Mouse (Mus musculus): Measurements from ENCODE around the gene Opn1mw. TPM values are rescaled to one million over a fixed set of nuclear protein-coding genes. Genes with fewer than 3 reads are reported as not detected.

The Opn1mw gene
- polyA plus RNA-seq, 1 experiment: not detected

- Histone ChIP-seq H3K4me2 (ENCODE audit: low read depth) (peak overlapping the region; percentile 45), H3K79me2 (ENCODE audit: control insufficient read depth, insufficient read depth) (no peaks in the 10 kb centered on the region), H3K4me3 (no peak overlapping the region), H3ac (ENCODE audit: control insufficient read depth, insufficient read length) (no peak overlapping the region), H3K36me3 (ENCODE audit: control insufficient read depth, insufficient read depth) (no peaks in the 10 kb centered on the region), H3K27me3 (ENCODE audit: control insufficient read depth, insufficient read depth, insufficient read length) (no peaks in the 10 kb centered on the region)
- TF ChIP-seq TCF12 (IDR thresholded peaks at IDR 0.05; ENCODE audit: insufficient read depth, poor library complexity, severe bottlenecking): no peak
- TF ChIP-seq REST (IDR thresholded peaks at IDR 0.05; ENCODE audit: insufficient read depth, insufficient read length): no peak
- no peak for TF ChIP-seq SRF (IDR thresholded peaks at IDR 0.05; ENCODE audit: control insufficient read depth, insufficient read length, low read depth)
- no peak for TF ChIP-seq USF1 (IDR thresholded peaks at IDR 0.05; ENCODE audit: low read depth)
- TF ChIP-seq E2F4 (IDR thresholded peaks at IDR 0.05; ENCODE audit: insufficient read depth): no peak
- no peak for TF ChIP-seq TCF3 (IDR thresholded peaks at IDR 0.05; ENCODE audit: insufficient read length, low read depth)
- no peak for TF ChIP-seq MYOG (IDR thresholded peaks at IDR 0.05; ENCODE audit: control insufficient read depth in 1 of 3, insufficient read depth in 1 of 3, insufficient read length in 2 of 3, low read depth in 2 of 3)
- TF ChIP-seq MAX (IDR thresholded peaks at IDR 0.05; ENCODE audit: low read depth): no peak
- TF ChIP-seq POLR2A (IDR thresholded peaks at IDR 0.05; ENCODE audit: insufficient read length, low read depth): no peak
- no peak for TF ChIP-seq CEBPB (IDR thresholded peaks at IDR 0.05; ENCODE audit: insufficient read depth, poor library complexity, severe bottlenecking)
- no peak for TF ChIP-seq POLR2AphosphoS2 (IDR thresholded peaks at IDR 0.05; ENCODE audit: insufficient read length, low read depth)
- no peak for TF ChIP-seq MYOD1 (IDR thresholded peaks at IDR 0.05; ENCODE audit: control insufficient read depth in 1 of 3, insufficient read length in 2 of 3, low read depth in 2 of 3)
Observed at GRCm38 (mm10) chrX:74103457-74104188, 23.6 kb upstream of the Opn1mw start.

DNA sequence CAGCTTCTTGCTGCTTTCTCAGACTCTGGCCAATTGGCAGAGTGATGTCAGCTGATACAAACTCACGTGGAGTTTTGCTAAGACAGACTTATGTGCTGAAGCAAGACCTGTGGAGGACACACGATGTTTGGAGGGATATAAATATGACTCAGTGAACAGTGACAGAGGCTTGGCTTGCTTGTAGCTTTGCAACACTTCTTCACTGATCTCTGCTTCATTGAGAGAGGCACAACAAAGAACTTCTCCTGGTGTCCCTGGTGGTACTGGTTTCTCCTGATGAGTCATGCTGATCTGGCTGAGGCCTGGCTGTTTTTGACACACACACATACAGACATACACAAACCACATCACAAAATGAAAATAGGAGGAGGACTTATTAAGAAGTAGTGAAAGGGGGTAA is 21.3 kb upstream of the Opn1mw start:
- no peaks in the 10 kb centered on the region for H3K79me2 ChIP-seq (ENCODE audit: control insufficient read depth, insufficient read depth)
- no peaks in the 10 kb centered on the region for H3K36me3 ChIP-seq (ENCODE audit: control insufficient read depth, insufficient read depth)
- H3K4me2 ChIP-seq (ENCODE audit: low read depth): no peak overlapping the region
- no peak overlapping the region for H3ac ChIP-seq (ENCODE audit: control insufficient read depth, insufficient read length)
- TF ChIP-seq POLR2A (IDR thresholded peaks at IDR 0.05; ENCODE audit: insufficient read length, low read depth) (no peak), USF1 (IDR thresholded peaks at IDR 0.05; ENCODE audit: low read depth) (no peak), SRF (IDR thresholded peaks at IDR 0.05; ENCODE audit: control insufficient read depth, insufficient read length, low read depth) (no peak), E2F4 (IDR thresholded peaks at IDR 0.05; ENCODE audit: insufficient read depth) (no peak), MYOD1 (IDR thresholded peaks at IDR 0.05; ENCODE audit: control insufficient read depth in 1 of 3, insufficient read length in 2 of 3, low read depth in 2 of 3) (no peak), TCF12 (IDR thresholded peaks at IDR 0.05; ENCODE audit: insufficient read depth, poor library complexity, severe bottlenecking) (no peak)
- H3K4me3 ChIP-seq: no peak overlapping the region
- H3K27me3 ChIP-seq (ENCODE audit: control insufficient read depth, insufficient read depth, insufficient read length): no peaks in the 10 kb centered on the region

GRCm38 (mm10) chrX:74108747-74109146 is 18.5 kb upstream of the Opn1mw start:
- no peak overlapping the region for H3ac ChIP-seq (ENCODE audit: control insufficient read depth, insufficient read length)
- no peak overlapping the region for H3K4me2 ChIP-seq (ENCODE audit: low read depth)
- no peak overlapping the region for H3K4me3 ChIP-seq
- no peaks in the 10 kb centered on the region for H3K36me3 ChIP-seq (ENCODE audit: control insufficient read depth, insufficient read depth)
- no peaks in the 10 kb centered on the region for H3K27me3 ChIP-seq (ENCODE audit: control insufficient read depth, insufficient read depth, insufficient read length)
- H3K79me2 ChIP-seq (ENCODE audit: control insufficient read depth, insufficient read depth): no peaks in the 10 kb centered on the region
- TF ChIP-seq MAX (IDR thresholded peaks at IDR 0.05; ENCODE audit: low read depth): no peak
- no peak for TF ChIP-seq CEBPB (IDR thresholded peaks at IDR 0.05; ENCODE audit: insufficient read depth, poor library complexity, severe bottlenecking)
- TF ChIP-seq TCF3 (IDR thresholded peaks at IDR 0.05; ENCODE audit: insufficient read length, low read depth): no peak
- TF ChIP-seq REST (IDR thresholded peaks at IDR 0.05; ENCODE audit: insufficient read depth, insufficient read length): no peak
- TF ChIP-seq POLR2A (IDR thresholded peaks at IDR 0.05; ENCODE audit: insufficient read length, low read depth): no peak
- TF ChIP-seq SRF (IDR thresholded peaks at IDR 0.05; ENCODE audit: control insufficient read depth, insufficient read length, low read depth): no peak
- no peak for TF ChIP-seq MYOD1 (IDR thresholded peaks at IDR 0.05; ENCODE audit: control insufficient read depth in 1 of 3, insufficient read length in 2 of 3, low read depth in 2 of 3)
- TF ChIP-seq POLR2AphosphoS2 (IDR thresholded peaks at IDR 0.05; ENCODE audit: insufficient read length, low read depth): no peak

GRCm38 (mm10) chrX:74114036-74114435 is 13.2 kb upstream of the Opn1mw start:
- no peak overlapping the region for H3ac ChIP-seq (ENCODE audit: control insufficient read depth, insufficient read length)
- H3K36me3 ChIP-seq (ENCODE audit: control insufficient read depth, insufficient read depth): no peaks in the 10 kb centered on the region
- H3K4me3 ChIP-seq: no peak overlapping the region
- no peaks in the 10 kb centered on the region for H3K79me2 ChIP-seq (ENCODE audit: control insufficient read depth, insufficient read depth)
- no peak for TF ChIP-seq MYOD1 (IDR thresholded peaks at IDR 0.05; ENCODE audit: control insufficient read depth in 1 of 3, insufficient read length in 2 of 3, low read depth in 2 of 3)
- no peak for TF ChIP-seq REST (IDR thresholded peaks at IDR 0.05; ENCODE audit: insufficient read depth, insufficient read length)
- no peak for TF ChIP-seq POLR2AphosphoS2 (IDR thresholded peaks at IDR 0.05; ENCODE audit: insufficient read length, low read depth)
- no peak for TF ChIP-seq MYOG (IDR thresholded peaks at IDR 0.05; ENCODE audit: control insufficient read depth in 1 of 3, insufficient read depth in 1 of 3, insufficient read length in 2 of 3, low read depth in 2 of 3)
- no peak for TF ChIP-seq TCF3 (IDR thresholded peaks at IDR 0.05; ENCODE audit: insufficient read length, low read depth)
- no peak for TF ChIP-seq SRF (IDR thresholded peaks at IDR 0.05; ENCODE audit: control insufficient read depth, insufficient read length, low read depth)
- no peak for TF ChIP-seq CEBPB (IDR thresholded peaks at IDR 0.05; ENCODE audit: insufficient read depth, poor library complexity, severe bottlenecking)
- TF ChIP-seq E2F4 (IDR thresholded peaks at IDR 0.05; ENCODE audit: insufficient read depth): no peak
- TF ChIP-seq USF1 (IDR thresholded peaks at IDR 0.05; ENCODE audit: low read depth): no peak
- no peak for TF ChIP-seq POLR2A (IDR thresholded peaks at IDR 0.05; ENCODE audit: insufficient read length, low read depth)
- no peak for TF ChIP-seq MAX (IDR thresholded peaks at IDR 0.05; ENCODE audit: low read depth)
- TF ChIP-seq TCF12 (IDR thresholded peaks at IDR 0.05; ENCODE audit: insufficient read depth, poor library complexity, severe bottlenecking): no peak
- no peaks in the 10 kb centered on the region for H3K27me3 ChIP-seq (ENCODE audit: control insufficient read depth, insufficient read depth, insufficient read length)
- H3K4me2 ChIP-seq (ENCODE audit: low read depth): no peak overlapping the region
